8 mouse cellular contexts compared by ENCODE assay signal in the genomic region with DNA sequence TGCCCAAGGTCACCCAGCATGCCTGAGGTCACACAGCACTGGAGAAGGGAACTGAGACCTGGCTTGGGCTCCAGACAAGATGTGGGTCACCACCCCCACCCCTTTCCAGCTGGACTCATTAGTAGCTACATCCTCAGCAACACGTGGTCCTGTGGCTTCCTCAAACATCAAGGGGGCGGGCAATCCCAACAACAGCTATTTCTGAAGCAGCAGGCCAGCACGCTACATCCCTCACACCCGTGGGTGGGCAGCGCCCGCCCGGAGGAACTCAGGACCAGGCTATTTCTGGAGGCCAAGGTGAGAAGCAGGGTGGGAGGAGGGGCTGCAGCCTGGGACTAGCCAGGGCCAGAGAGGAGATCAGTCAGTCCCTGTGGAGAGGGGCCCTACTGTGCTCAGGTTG. TPM values are rescaled to one million over a fixed set of nuclear protein-coding genes. Genes with fewer than 3 reads are reported as not detected.
A peak's percentile ranks its signal among the peaks of the same experiment; 100 is the strongest.
DNase-seq lines count a peak whose midpoint lies in the region; ATAC-seq and TF ChIP-seq lines count a peak whose summit lies in the region.

No protein-coding gene starts in this region.

- H3K36me3 ChIP-seq in heart, embryonic 10.5 days = 0 out of 2 replicates have a peak, but pooled peaks cover 6% of the 10 kb centered on the region
- no peaks in the 10 kb centered on the region for H3K36me3 ChIP-seq in heart, postnatal 0 days (replicated peaks; ENCODE audit: control insufficient read depth, insufficient read depth, low read length)

- H3K4me3 ChIP-seq in heart, embryonic 10.5 days = peak overlapping the region; percentile 66
- H3K4me3 ChIP-seq in heart, postnatal 0 days (ENCODE audit: low read depth, low read length) = no peak overlapping the region

- peak; percentile 17; the same call in 1 of the 2 replicates for ATAC-seq in heart, postnatal 0 days (ENCODE audit: insufficient read depth, low read depth)
- ATAC-seq in megakaryocyte, adult 5-6 weeks (ENCODE audit: poor library complexity, severe bottlenecking) = peak; percentile 67

- no peak overlapping the region for H3K4me2 ChIP-seq in heart, postnatal 0 days (ENCODE audit: low read depth, low read length)

- peaks cover 69% of the 10 kb centered on the region for H3K4me1 ChIP-seq in heart, embryonic 10.5 days
- H3K4me1 ChIP-seq in heart, postnatal 0 days (ENCODE audit: control insufficient read depth, insufficient read depth) = peaks cover 25% of the 10 kb centered on the region

- peak overlapping the region; percentile 88 for H3K27ac ChIP-seq in heart, embryonic 10.5 days
- H3K27ac ChIP-seq in heart, postnatal 0 days (ENCODE audit: low read depth) = no peak overlapping the region

- intact Hi-C loops in heart, postnatal 14 days (cut with DNase I) = no loop called here

- no peaks in the 10 kb centered on the region for H3K9me3 ChIP-seq in heart, embryonic 10.5 days
- H3K9me3 ChIP-seq in heart, postnatal 0 days (replicated peaks; ENCODE audit: control insufficient read depth, low read length) = no peaks in the 10 kb centered on the region

- no peak for TF ChIP-seq CTCF in heart, postnatal 0 days (IDR thresholded peaks at IDR 0.05; ENCODE audit: low read depth)

- DNase-seq in heart, embryonic 10.5 days (ENCODE audit: low spot score) = peak; percentile 89
- DNase-seq in heart, postnatal 14 days = no peak
- DNase-seq in brain, adult 2 months (ENCODE audit: low read depth, low spot score) = peak; percentile 73
- no peak for DNase-seq in heart, postnatal 0 days (ENCODE audit: low spot score)
- DNase-seq in ovary, postnatal 10 days (ENCODE audit: low spot score) = no peak
- no peak for DNase-seq in thymus, postnatal 0 days (ENCODE audit: low spot score)
- no peak for DNase-seq in yolk sac, embryonic 10.5 days (ENCODE audit: low spot score)

- peaks cover 31% of the 10 kb centered on the region for H3K27me3 ChIP-seq in heart, embryonic 10.5 days (ENCODE audit: insufficient read depth, poor library complexity, severe bottlenecking)
- peaks cover 19% of the 10 kb centered on the region for H3K27me3 ChIP-seq in heart, postnatal 0 days (ENCODE audit: control insufficient read depth, insufficient read depth, low read length)

- no peak for TF ChIP-seq EP300 in heart, postnatal 0 days (IDR thresholded peaks at IDR 0.05; ENCODE audit: low read depth)

- WGBS in heart, embryonic 10.5 days = 37% methylated on average over 7 of the region's 7 CpGs
- 27% methylated on average over 7 of the region's 7 CpGs for WGBS in heart, postnatal 0 days

- H3K9ac ChIP-seq in heart, postnatal 0 days (replicated peaks; ENCODE audit: low read depth, low read length) = no peak overlapping the region

RNA-seq across cellular contexts. Expression of a gene that starts 7.4 kb away (rescaled TPM):
- polyA plus RNA-seq in heart, embryonic 10.5 days (2016; fragmentation: Nextera tagmentation; extraction: Ambion mirVana) = 50.4 and 73.5 TPM in 2 replicates
- 10 to 100 TPM; 60.3 to 64.8 TPM for total RNA-seq in heart, postnatal 14 days (2021)
- total RNA-seq in heart, postnatal 0 days (2014; rRNA removed; ENCODE audit: low replicate concordance) = 136 and 138 TPM in 2 replicates
- polyA plus RNA-seq in heart, postnatal 0 days (2015; fragmentation: Nextera tagmentation; extraction: Ambion mirVana) = 15.7 and 15.9 TPM in 2 replicates
- 18.1 and 18.6 TPM in 2 replicates for total RNA-seq in megakaryocyte, adult 5-6 weeks (2015)
- total RNA-seq in megakaryocyte, adult 5-6 weeks (2017) = 17.3 and 52.6 TPM in 2 replicates
- 24.2 and 29.9 TPM in 2 replicates for polyA plus RNA-seq in thymus, postnatal 0 days (2015; fragmentation: Nextera tagmentation; extraction: Ambion mirVana)

RNA-seq across cellular contexts. Expression of a gene that starts 43.4 kb away (rescaled TPM):
- polyA plus RNA-seq in heart, embryonic 10.5 days (2016; fragmentation: Nextera tagmentation; extraction: Ambion mirVana) = not detected in 2 replicates
- not detected for total RNA-seq in heart, postnatal 14 days (2021)
- not detected in 2 replicates for total RNA-seq in heart, postnatal 0 days (2014; rRNA removed; ENCODE audit: low replicate concordance)
- polyA plus RNA-seq in heart, postnatal 0 days (2015; fragmentation: Nextera tagmentation; extraction: Ambion mirVana) = not detected in 2 replicates
- not detected in 2 replicates for total RNA-seq in megakaryocyte, adult 5-6 weeks (2015)
- total RNA-seq in megakaryocyte, adult 5-6 weeks (2017) = not detected in 2 replicates
- polyA plus RNA-seq in thymus, postnatal 0 days (2015; fragmentation: Nextera tagmentation; extraction: Ambion mirVana) = not detected in 2 replicates

Comparison
In these comparisons a context has a peak if more than half of its experiments do, and no peak if none do; other contexts are left out.
1. DNase-seq: peak in heart, embryonic 10.5 days (single experiment) and brain, adult 2 months (single experiment); none in heart, postnatal 14 days (0 of 2), heart, postnatal 0 days (single experiment), ovary, postnatal 10 days (single experiment), thymus, postnatal 0 days (single experiment) and yolk sac, embryonic 10.5 days (single experiment).